Comparison of ENCODE assay signal across 8 mouse cellular contexts in the genomic region with DNA sequence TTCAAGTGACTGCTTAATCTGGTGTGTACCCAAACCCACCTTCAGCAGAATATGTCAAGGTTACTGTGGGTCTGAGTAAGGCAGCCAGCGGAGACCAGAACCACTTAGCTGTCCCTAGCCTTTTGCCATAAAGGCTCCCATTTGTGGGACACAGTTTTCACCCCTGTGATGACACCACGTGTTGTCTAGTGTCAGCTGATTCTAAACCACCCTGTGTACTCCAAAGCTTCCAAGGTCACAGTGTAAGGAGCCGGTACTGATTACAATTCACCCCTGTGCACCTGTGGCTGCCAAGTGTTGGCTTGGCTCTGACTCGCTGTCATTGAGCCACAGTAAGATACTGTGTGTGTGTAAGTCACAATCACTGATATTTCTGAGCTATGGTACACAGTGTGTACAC. TPM values are rescaled to one million over a fixed set of nuclear protein-coding genes. Genes with fewer than 3 reads are reported as not detected.
DNase-seq lines count a peak whose midpoint lies in the region; ATAC-seq and TF ChIP-seq lines count a peak whose summit lies in the region.

No protein-coding gene starts in this region.

- ATAC-seq in heart, embryonic 11.5 days (replicated peaks; ENCODE audit: insufficient number of reproducible peaks, low FRiP score, low TSS enrichment): peak; percentile 25
- ATAC-seq in kidney, embryonic 14.5 days (ENCODE audit: low FRiP score, low TSS enrichment): peak; percentile 20
- peak; percentile 72 for ATAC-seq in megakaryocyte-erythroid progenitor cell, adult 5-6 weeks (replicated peaks; ENCODE audit: low FRiP score, low TSS enrichment, poor library complexity, severe bottlenecking)

- TF ChIP-seq RAD21 in CH12.LX (IDR thresholded peaks at IDR 0.05; ENCODE audit: low read depth, low read length): no peak

- WGBS in heart, embryonic 11.5 days (ENCODE audit: insufficient replicate concordance): 41% methylated on average over 4 of the region's 4 CpGs
- WGBS in kidney, embryonic 14.5 days: 54% methylated on average over 4 of the region's 4 CpGs

- peak overlapping the region; percentile 80 for H3K4me2 ChIP-seq in CH12.LX (ENCODE audit: insufficient read depth, low read depth, poor library complexity, severe bottlenecking)
- peak overlapping the region; percentile 77 for H3K4me2 ChIP-seq in heart, embryonic 11.5 days
- peak overlapping the region; percentile 62 for H3K4me2 ChIP-seq in kidney, embryonic 14.5 days (replicated peaks; ENCODE audit: low read depth, low read length)

- H3K27ac ChIP-seq in CH12.LX (ENCODE audit: insufficient read depth, low read depth): no peak overlapping the region
- H3K27ac ChIP-seq in heart, embryonic 11.5 days (ENCODE audit: low read depth, low read length): no peak overlapping the region
- no peak overlapping the region for H3K27ac ChIP-seq in kidney, embryonic 14.5 days (ENCODE audit: low read depth, low read length)

- H3K9me3 ChIP-seq in CH12.LX (replicated peaks; ENCODE audit: low read length): no peaks in the 10 kb centered on the region
- H3K9me3 ChIP-seq in heart, embryonic 11.5 days (replicated peaks; ENCODE audit: control insufficient read depth, low read length): no peaks in the 10 kb centered on the region
- no peaks in the 10 kb centered on the region for H3K9me3 ChIP-seq in kidney, embryonic 14.5 days (ENCODE audit: control insufficient read depth, low read length)

- in situ Hi-C loops in CH12.LX (cut with MboI; ENCODE audit: low pct_ligation_motif_present, low pct_unique_long_range_greater_than_20kb, low sequenced_read_pairs): no loop called here

- H3K9ac ChIP-seq in CH12.LX (ENCODE audit: insufficient read depth, low read depth): peak overlapping the region; percentile 79
- H3K9ac ChIP-seq in heart, embryonic 11.5 days (ENCODE audit: low read depth, low read length): peak overlapping the region; percentile 93
- peak overlapping the region; percentile 94 for H3K9ac ChIP-seq in kidney, embryonic 14.5 days (ENCODE audit: low read depth, low read length)

- H3K4me1 ChIP-seq in CH12.LX (ENCODE audit: control insufficient read depth in 1 of 2, insufficient read depth in 2 of 2): peaks cover 0 to 11% of the 10 kb centered on the region in 2 experiments; a peak in 2 of 4 replicates
- H3K4me1 ChIP-seq in heart, embryonic 11.5 days (ENCODE audit: control insufficient read depth, insufficient read depth, low read length): peaks cover 4% of the 10 kb centered on the region; the same call in 1 of the 2 replicates
- H3K4me1 ChIP-seq in kidney, embryonic 14.5 days (ENCODE audit: control insufficient read depth, insufficient read depth, low read length): no peaks in the 10 kb centered on the region

- TF ChIP-seq POLR2A in CH12.LX (IDR thresholded peaks at IDR 0.05; ENCODE audit: low read depth, low read length): no peak

- peaks cover 14 to 35% of the 10 kb centered on the region in 2 experiments for H3K36me3 ChIP-seq in CH12.LX (replicated peaks in 1 of 2; ENCODE audit: control insufficient read depth in 1 of 2, insufficient read depth in 1 of 2, low read length in 1 of 2)
- H3K36me3 ChIP-seq in heart, embryonic 11.5 days (ENCODE audit: control insufficient read depth, insufficient read depth, low read length): peaks cover 5% of the 10 kb centered on the region; the same call in 1 of the 2 replicates
- H3K36me3 ChIP-seq in kidney, embryonic 14.5 days (ENCODE audit: control insufficient read depth, insufficient read depth, low read length): peaks cover 14% of the 10 kb centered on the region; the same call in 1 of the 2 replicates

- H3K79me2 ChIP-seq in CH12.LX (replicated peaks; ENCODE audit: control insufficient read depth, extremely low read depth, insufficient read depth, poor library complexity, severe bottlenecking): no peaks in the 10 kb centered on the region

- dilution Hi-C loops in CH12.LX (cut with MboI; ENCODE audit: extremely low pct_ligation_motif_present, extremely low pct_unique_long_range_greater_than_20kb, low sequenced_read_pairs): no loop called here

- no peaks in the 10 kb centered on the region for H3K27me3 ChIP-seq in CH12.LX (replicated peaks)
- no peaks in the 10 kb centered on the region for H3K27me3 ChIP-seq in heart, embryonic 11.5 days (ENCODE audit: control insufficient read depth, insufficient read depth, low read length)
- H3K27me3 ChIP-seq in kidney, embryonic 14.5 days (ENCODE audit: control insufficient read depth, insufficient read depth, low read length): no peaks in the 10 kb centered on the region

- TF ChIP-seq EP300 in CH12.LX (IDR thresholded peaks at IDR 0.05; ENCODE audit: low read length): no peak

- DNase-seq in CH12.LX (ENCODE audit: extremely low read depth) (no peak), R1 (ENCODE audit: low read depth, low spot score) (peak; percentile 28)
- peak; percentile 37 to 40 for DNase-seq in cerebellum, postnatal 25 days
- peak; percentile 15 for DNase-seq in thymus, postnatal 4 days
- no peak for DNase-seq in spleen, postnatal 4 days (ENCODE audit: low spot score in 2 of 2)

- peak overlapping the region; percentile 84 to 98 (median 90) for H3K4me3 ChIP-seq in CH12.LX (replicated peaks in 1 of 3; ENCODE audit: low read depth in 2 of 3, low read length in 2 of 3, poor library complexity in 1 of 3)
- peak overlapping the region; percentile 97 for H3K4me3 ChIP-seq in heart, embryonic 11.5 days (ENCODE audit: low read depth, low read length)
- peak overlapping the region; percentile 93 for H3K4me3 ChIP-seq in kidney, embryonic 14.5 days (ENCODE audit: low read length)

- no peak for TF ChIP-seq CTCF in CH12.LX (conservative IDR thresholded peaks at IDR 0.05 in 1 of 2, IDR thresholded peaks at IDR 0.05 in 1 of 2; ENCODE audit: low read depth in 2 of 2, low read length in 2 of 2)

TF ChIP-seq in CH12.LX, 34 proteins besides CTCF, POLR2A, EP300 and RAD21:
- no peak for TF ChIP-seq IRF4 (IDR thresholded peaks at IDR 0.05; ENCODE audit: low read depth, low read length)
- no peak for TF ChIP-seq MXI1 (IDR thresholded peaks at IDR 0.05; ENCODE audit: low read depth, low read length)
- TF ChIP-seq SMC3 (IDR thresholded peaks at IDR 0.05; ENCODE audit: low read depth, low read length): no peak
- no peak for TF ChIP-seq MYC (IDR thresholded peaks at IDR 0.05; ENCODE audit: low read depth, low read length)

RNA-seq across cellular contexts. Expression of a gene that starts 0.9 kb away (rescaled TPM):
- total RNA-seq in CH12.LX (2012; rRNA removed) (17.1 and 19.8 TPM in 2 replicates), CH12.LX (2014; rRNA removed) (23.1 and 28.4 TPM in 2 replicates)
- polyA plus RNA-seq in CH12.LX (2012; ENCODE audit: insufficient read length, low read depth): 23.3 and 25.0 TPM in 2 replicates
- 27.5 and 36.5 TPM in 2 replicates for polyA plus RNA-seq in heart, embryonic 11.5 days (2014; fragmentation: Nextera tagmentation; extraction: Ambion mirVana)
- 24.9 and 41.1 TPM in 2 replicates for polyA plus RNA-seq in kidney, embryonic 14.5 days (2014; fragmentation: Nextera tagmentation; extraction: Ambion mirVana)
- total RNA-seq in megakaryocyte-erythroid progenitor cell, adult 5-6 weeks (2014; fragmentation: Nextera tagmentation): 29.0 and 34.7 TPM in 2 replicates
- 23.8 and 28.6 TPM in 2 replicates for total RNA-seq in megakaryocyte-erythroid progenitor cell, adult 5-6 weeks (2017)

Comparison
In these comparisons a context has a peak if more than half of its experiments do, and no peak if none do; other contexts are left out.
1. DNase-seq: peak in R1 (single experiment), cerebellum, postnatal 25 days (2 of 2) and thymus, postnatal 4 days (single experiment); none in CH12.LX (single experiment) and spleen, postnatal 4 days (0 of 2).
2. ATAC-seq: peak in every context shown above with its lines; median percentile 72 in megakaryocyte-erythroid progenitor cell, adult 5-6 weeks; 25 in heart, embryonic 11.5 days; 20 in kidney, embryonic 14.5 days.
3. Peak in every context shown above with its lines, with median percentiles within 50 percentile points of each other: H3K4me2 ChIP-seq, H3K4me3 ChIP-seq and H3K9ac ChIP-seq.